Mouse (Mus musculus) intestine, embryonic 16.5 days (tissue): ENCODE data around the gene Copg1. TPM values are rescaled to one million over a fixed set of nuclear protein-coding genes. Genes with fewer than 3 reads are reported as not detected.
A peak's percentile ranks its signal among the peaks of the same experiment; 100 is the strongest.
"Not testable (repeated sequence)": the region's sequence is repeated elsewhere in the genome, so short reads cannot be mapped to it uniquely, and the experiment has no call there.

Source experiments
- ATAC-seq: fragments of 200-750 bp; cut with Nextera tagmentation; 2 replicates; pipeline ENCODE4 v1.8.0; 2017; ENCODE audit warnings: moderate TSS enrichment, moderate library complexity
- H3K27ac ChIP-seq: fragments of 300-500 bp; sonication (generic); 2 replicates; pipeline ENCODE4 v1.5.1; 2014; ENCODE audit warnings: mild to moderate bottlenecking, low read length
- H3K27me3 ChIP-seq: fragments of 300-500 bp; sonication (generic); replicated peaks from 2 replicates; pipeline ENCODE4 v1.6.1; 2014; ENCODE audit warnings: low read length, control low read depth, mixed read lengths; ENCODE audit not compliant: control insufficient read depth, insufficient read depth
- H3K36me3 ChIP-seq: fragments of 300-500 bp; sonication (generic); 2 replicates; pipeline ENCODE4 v1.6.1; 2014; ENCODE audit warnings: low read length, control low read depth; ENCODE audit not compliant: control insufficient read depth, insufficient read depth
- H3K4me1 ChIP-seq: fragments of 300-500 bp; sonication (generic); 2 replicates; pipeline ENCODE4 v1.6.1; 2014; ENCODE audit warnings: low read length, control low read depth, mixed read lengths; ENCODE audit not compliant: control insufficient read depth, insufficient read depth
- H3K4me2 ChIP-seq: fragments of 300-500 bp; sonication (generic); 2 replicates; pipeline ENCODE4 v1.6.1; 2014; ENCODE audit warnings: low read depth, low read length, control low read depth
- H3K4me3 ChIP-seq: fragments of 300-500 bp; sonication (generic); 2 replicates; pipeline ENCODE4 v1.5.1; 2014; ENCODE audit warnings: mild to moderate bottlenecking, low read length
- H3K9ac ChIP-seq: fragments of 300-500 bp; sonication (generic); 2 replicates; pipeline ENCODE4 v1.6.1; 2014; ENCODE audit warnings: low read depth, low read length
- H3K9me3 ChIP-seq: fragments of 300-500 bp; sonication (generic); 2 replicates; pipeline ENCODE4 v1.6.1; 2016; ENCODE audit warnings: low read length, control low read depth; ENCODE audit not compliant: control insufficient read depth
- WGBS: fragments of 180-500 bp; shearing (Covaris S2); extraction: QIAGEN DNeasy Blood & Tissue Kit; methylation state at CpG from one replicate; pipeline ENCODE4 v1.1.7; 2014; 5-methylcytosine and 5-hydroxymethylcytosine counted together
- polyA plus RNA-seq: library from polyadenylated mRNA; unstranded; fragments of >200 nt; fragmentation: Nextera tagmentation; extraction: Ambion mirVana; gene quantifications from 2 replicates; pipeline ENCODE4 v1.2.1, GENCODE M21; 2015

Copg1 gene
- polyA plus RNA-seq, 1 experiment from 2014 or later, result 162 TPM

DNA sequence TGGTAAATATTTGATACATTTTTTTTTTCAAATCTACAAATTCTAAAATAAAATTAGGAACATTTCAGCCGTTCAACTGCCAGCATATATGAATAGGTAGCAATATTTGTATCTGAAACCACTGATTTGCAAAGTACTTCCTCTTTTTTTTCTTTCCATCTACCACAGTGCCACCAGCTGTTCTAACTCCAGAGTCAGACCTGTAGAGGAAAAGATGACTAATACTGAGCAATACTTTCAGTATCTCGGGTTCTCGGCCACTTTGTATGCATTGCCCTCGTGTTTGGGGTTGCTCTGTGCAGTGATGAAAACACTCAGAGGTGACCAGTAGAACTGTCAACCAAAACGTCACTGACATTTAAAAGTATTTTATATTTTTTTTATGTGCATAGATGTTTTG lies 28.3 kb downstream of the Copg1 start:
- no peak for ATAC-seq
- Histone ChIP-seq H3K4me2 (no peak overlapping the region), H3K27me3 (no peaks in the 10 kb centered on the region), H3K36me3 (peaks cover 10% of the 10 kb centered on the region), H3K27ac (no peak overlapping the region), H3K9ac (no peak overlapping the region), H3K9me3 (no peaks in the 10 kb centered on the region), H3K4me1 (peaks cover 7% of the 10 kb centered on the region; the same call in 1 of the 2 replicates), H3K4me3 (no peak overlapping the region)
- WGBS, result 70% methylated on average over 5 of the region's 5 CpGs

GRCm38 (mm10) chr6:87921201-87921600 lies 33.6 kb downstream of the Copg1 start:
- 93% methylated on average over 4 of the region's 4 CpGs for whole genome bisulfite sequencing
- H3K4me3 ChIP-seq, result no peak overlapping the region
- no peaks in the 10 kb centered on the region for H3K27me3 ChIP-seq
- H3K9me3 ChIP-seq, result no peaks in the 10 kb centered on the region
- no peak for ATAC-seq
- H3K36me3 ChIP-seq, result peaks cover 3% of the 10 kb centered on the region; the same call in 1 of the 2 replicates
- no peaks in the 10 kb centered on the region for H3K4me1 ChIP-seq
- no peak overlapping the region for H3K9ac ChIP-seq
- no peak overlapping the region for H3K27ac ChIP-seq
- no peak overlapping the region for H3K4me2 ChIP-seq

DNA sequence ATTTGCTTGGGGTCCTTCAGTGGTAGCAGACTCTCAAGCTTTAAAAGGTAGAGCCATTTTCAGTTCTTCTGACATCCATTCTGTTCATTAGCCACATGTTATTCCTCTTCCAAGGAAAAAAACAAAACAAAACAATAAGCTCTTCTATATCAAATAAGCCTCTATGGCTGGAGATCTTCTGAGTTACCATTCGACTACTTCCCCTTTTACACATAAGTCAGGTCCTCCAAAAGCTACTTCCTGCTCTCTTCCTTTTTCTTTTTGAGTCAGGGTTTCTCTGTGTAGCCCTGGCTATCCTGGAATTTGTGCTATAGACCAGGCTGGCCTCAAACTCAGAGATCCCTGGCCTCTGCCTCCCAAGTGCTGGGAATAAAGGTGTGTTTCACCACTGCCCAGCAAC lies 36.0 kb downstream of the Copg1 start:
- Histone ChIP-seq H3K27me3 (no peaks in the 10 kb centered on the region), H3K9me3 (no peaks in the 10 kb centered on the region), H3K4me2 (no peak overlapping the region), H3K9ac (no peak overlapping the region), H3K4me3 (no peak overlapping the region), H3K4me1 (no peaks in the 10 kb centered on the region), H3K27ac (no peak overlapping the region), H3K36me3 (peaks cover 2% of the 10 kb centered on the region; the same call in 1 of the 2 replicates)
- 81% methylated on average over 1 of the region's 1 CpGs for WGBS
- no peak for ATAC-seq

DNA sequence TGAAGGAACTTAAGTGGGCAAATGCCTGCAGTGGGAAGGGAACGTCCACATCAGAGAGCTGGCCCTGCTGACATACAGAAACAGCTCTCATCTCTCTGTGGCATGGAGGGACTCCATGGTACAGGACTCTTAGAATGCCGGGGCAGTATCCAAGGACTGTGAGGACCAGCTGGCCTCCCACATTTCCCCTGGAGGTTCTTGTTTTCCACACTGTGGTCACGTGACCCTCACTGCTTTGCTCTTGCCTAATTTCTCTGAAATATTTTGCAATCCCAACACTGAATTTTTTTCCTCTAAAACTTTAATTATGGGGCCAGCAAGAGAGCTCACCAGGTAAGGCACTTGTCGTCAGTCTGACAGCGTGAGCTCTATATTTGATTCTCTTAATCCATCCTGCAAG lies 47.4 kb downstream of the Copg1 start:
- Histone ChIP-seq H3K36me3 (peaks cover 9% of the 10 kb centered on the region), H3K9ac (no peak overlapping the region), H3K9me3 (no peaks in the 10 kb centered on the region), H3K27me3 (no peaks in the 10 kb centered on the region), H3K27ac (no peak overlapping the region), H3K4me1 (peaks cover 5% of the 10 kb centered on the region; the same call in 1 of the 2 replicates), H3K4me3 (no peak overlapping the region), H3K4me2 (no peak overlapping the region)
- WGBS, result 85% methylated on average over 5 of the region's 5 CpGs
- ATAC-seq, result no peak

GRCm38 (mm10) chr6:87937178-87937788 lies 49.7 kb downstream of the Copg1 start:
- ATAC-seq, result peak; percentile 96
- Histone ChIP-seq H3K9ac (no peak overlapping the region), H3K4me2 (no peak overlapping the region), H3K4me1 (peaks cover 5% of the 10 kb centered on the region; the same call in 1 of the 2 replicates), H3K27ac (no peak overlapping the region), H3K27me3 (no peaks in the 10 kb centered on the region), H3K36me3 (peaks cover 4% of the 10 kb centered on the region; the same call in 1 of the 2 replicates), H3K4me3 (no peak overlapping the region), H3K9me3 (no peaks in the 10 kb centered on the region)
- WGBS, result 35% methylated on average over 19 of the region's 19 CpGs

DNA sequence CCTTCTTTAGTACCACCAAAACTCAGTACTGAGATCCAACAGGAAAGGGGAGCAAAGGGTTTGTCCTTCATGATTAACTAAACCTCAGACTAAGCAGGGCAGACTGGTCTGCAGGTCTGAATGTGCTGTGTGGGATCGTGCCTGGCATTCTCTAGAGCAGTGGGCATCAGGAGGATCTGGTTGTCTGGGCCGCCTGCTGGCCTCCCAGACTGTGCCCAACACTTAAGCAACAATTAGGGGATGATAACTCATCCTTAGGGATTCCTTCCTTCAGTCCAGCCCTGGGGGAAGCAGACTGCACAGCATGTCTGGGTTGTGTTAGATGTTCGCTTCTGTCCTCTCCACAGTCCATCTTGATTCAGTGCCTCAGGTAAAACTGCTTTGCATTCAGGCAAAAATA lies 51.3 kb downstream of the Copg1 start:
- Histone ChIP-seq H3K4me2 (no peak overlapping the region), H3K27me3 (no peaks in the 10 kb centered on the region), H3K36me3 (peaks cover under 1% of the 10 kb centered on the region; the same call in 1 of the 2 replicates), H3K9ac (no peak overlapping the region), H3K27ac (no peak overlapping the region), H3K9me3 (no peaks in the 10 kb centered on the region), H3K4me3 (no peak overlapping the region), H3K4me1 (peaks cover 5% of the 10 kb centered on the region; the same call in 1 of the 2 replicates)
- no peak for ATAC-seq
- 87% methylated on average over 3 of the region's 3 CpGs for WGBS

DNA sequence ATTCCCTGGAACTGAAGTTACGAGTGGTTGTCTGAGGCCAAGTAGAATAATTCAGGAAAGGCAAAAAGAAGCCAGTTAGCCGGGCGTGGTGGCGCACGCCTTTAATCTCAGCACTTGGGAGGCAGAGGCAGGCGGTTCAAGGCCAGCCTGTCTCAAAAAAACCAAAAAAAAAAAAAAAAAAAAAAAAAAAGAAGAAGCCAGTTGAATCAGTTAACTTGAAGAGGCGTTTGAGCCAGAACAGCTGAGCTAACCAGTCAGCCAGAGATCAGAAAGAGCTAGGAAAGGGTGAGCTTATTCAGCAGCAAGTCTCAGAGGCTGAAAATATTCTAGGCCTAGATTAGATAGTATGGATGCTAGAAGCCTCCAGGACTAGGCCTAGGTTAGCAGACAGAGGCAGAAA lies 54.6 kb downstream of the Copg1 start:
- Histone ChIP-seq H3K27ac (no peak overlapping the region), H3K4me2 (no peak overlapping the region), H3K4me1 (peaks cover 5% of the 10 kb centered on the region; the same call in 1 of the 2 replicates), H3K9ac (no peak overlapping the region), H3K9me3 (peaks cover 4% of the 10 kb centered on the region; the same call in 1 of the 2 replicates), H3K4me3 (no peak overlapping the region), H3K36me3 (no peaks in the 10 kb centered on the region), H3K27me3 (no peaks in the 10 kb centered on the region)
- WGBS, result 82% methylated on average over 7 of the region's 7 CpGs
- ATAC-seq, result no peak

- H3K4me1 ChIP-seq, ATAC-seq: not testable (repeated sequence)
- WGBS, result 57% methylated on average over 4 of the region's 4 CpGs
Observed at GRCm38 (mm10) chr6:87962457-87962856, 74.8 kb downstream of the Copg1 start.

More at GRCm38 (mm10) chr6:87962457-87962856, 74.8 kb downstream of the Copg1 start:
- H3K27ac ChIP-seq, H3K36me3 ChIP-seq, H3K9me3 ChIP-seq, H3K4me2 ChIP-seq, H3K27me3 ChIP-seq, H3K4me3 ChIP-seq, H3K9ac ChIP-seq: not testable (repeated sequence)
